18 mouse cellular contexts compared by ENCODE assay signal in the genomic region with DNA sequence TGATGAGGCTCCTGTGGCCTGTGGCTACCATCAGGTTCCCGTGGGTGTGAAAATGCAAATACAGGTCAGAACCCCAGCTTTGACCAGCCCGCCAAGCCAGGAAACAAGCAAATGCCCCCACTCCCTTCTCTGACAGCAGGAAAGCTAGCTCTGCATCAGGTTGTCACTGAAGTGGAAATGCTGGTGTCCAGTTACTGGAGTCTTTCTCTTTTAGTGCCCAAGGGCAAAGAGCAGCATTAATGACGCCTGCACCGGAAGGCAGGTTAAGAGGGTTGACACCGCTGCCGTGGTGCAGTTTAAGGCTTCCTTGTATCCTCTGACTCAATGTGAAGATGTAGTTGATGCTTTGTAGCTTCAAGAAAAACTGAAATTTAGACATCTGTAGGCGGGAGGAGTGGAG.
A peak's percentile ranks its signal among the peaks of the same experiment; 100 is the strongest.
DNase-seq lines count a peak whose midpoint lies in the region; ATAC-seq lines count a peak whose summit lies in the region.
"Had no signal": no experiment of that assay in that cellular context is flagged by ENCODE, and none has a peak within 500 bp of the region (broad histone marks: within the 10 kb centered on the region; RNA-seq: fewer than 3 reads in every experiment).

No protein-coding gene starts in this region.

- WGBS in hindbrain, embryonic 16.5 days: 38% methylated on average over 7 of the region's 7 CpGs

- no peak overlapping the region for H3K4me2 ChIP-seq in hindbrain, embryonic 16.5 days (ENCODE audit: low read length)
- H3K4me2 ChIP-seq: heart, embryonic 13.5 days; limb, embryonic 13.5 days; liver, embryonic 15.5 days had no signal

- no peak overlapping the region for H3K27ac ChIP-seq in hindbrain, embryonic 16.5 days (ENCODE audit: low read depth, low read length)
- H3K27ac ChIP-seq: heart, embryonic 13.5 days; limb, embryonic 13.5 days; liver, embryonic 15.5 days; midbrain, embryonic 10.5 days; stomach, postnatal 0 days had no signal

- H3K4me3 ChIP-seq in hindbrain, embryonic 16.5 days (ENCODE audit: low read length): no peak overlapping the region
- H3K4me3 ChIP-seq: heart, embryonic 13.5 days; limb, embryonic 13.5 days; liver, embryonic 15.5 days; midbrain, embryonic 10.5 days had no signal

- DNase-seq in R1 (ENCODE audit: low read depth, low spot score): peak; percentile 4
- DNase-seq in embryo, embryonic 9.5 days (ENCODE audit: extremely low spot score): peak; percentile 57
- DNase-seq in kidney, adult 9 months: peak; percentile 38
- peak; percentile 44 to 61 for DNase-seq in kidney, postnatal 4 days
- no peak for DNase-seq in cerebellum, adult 11 months
- DNase-seq in heart, adult 11 months: no peak
- DNase-seq: adrenal gland, postnatal 10 days; cerebellum, adult 2 months; lung, postnatal 10 days; spleen, adult 18-20 months; thymus, postnatal 14 days had no signal

- H3K9ac ChIP-seq in hindbrain, embryonic 16.5 days (ENCODE audit: low read depth, low read length): no peak overlapping the region
- H3K9ac ChIP-seq: heart, embryonic 13.5 days; limb, embryonic 13.5 days; liver, embryonic 15.5 days had no signal

- H3K9me3 ChIP-seq in hindbrain, embryonic 16.5 days (ENCODE audit: control insufficient read depth, low read length): no peaks in the 10 kb centered on the region
- H3K9me3 ChIP-seq: heart, embryonic 13.5 days; limb, embryonic 13.5 days; liver, embryonic 15.5 days; midbrain, embryonic 10.5 days had no signal

- ATAC-seq in hindbrain, embryonic 16.5 days: no peak
- ATAC-seq: intestine, embryonic 16.5 days had no signal

- H3K4me1 ChIP-seq in hindbrain, embryonic 16.5 days (ENCODE audit: control insufficient read depth, insufficient read depth, low read depth, low read length): no peaks in the 10 kb centered on the region
- H3K4me1 ChIP-seq: heart, embryonic 13.5 days; limb, embryonic 13.5 days; liver, embryonic 15.5 days had no signal

- H3K36me3 ChIP-seq in hindbrain, embryonic 16.5 days (ENCODE audit: control insufficient read depth, insufficient read depth, low read length): no peaks in the 10 kb centered on the region
- H3K36me3 ChIP-seq: heart, embryonic 13.5 days; limb, embryonic 13.5 days; liver, embryonic 15.5 days; midbrain, embryonic 10.5 days had no signal

- no peaks in the 10 kb centered on the region for H3K27me3 ChIP-seq in hindbrain, embryonic 16.5 days (replicated peaks; ENCODE audit: control insufficient read depth, insufficient read depth, low read length)
- H3K27me3 ChIP-seq: heart, embryonic 13.5 days had no signal

Comparison
In these comparisons a context has a peak if more than half of its experiments do, and no peak if none do; other contexts are left out.
1. DNase-seq: peak in R1 (single experiment), embryo, embryonic 9.5 days (single experiment), kidney, adult 9 months (single experiment) and kidney, postnatal 4 days (2 of 2); none in cerebellum, adult 11 months (single experiment) and heart, adult 11 months (single experiment).